Mouse (Mus musculus): ENCODE data around the gene Styxl1. TPM values are rescaled to one million over a fixed set of nuclear protein-coding genes. Genes with fewer than 3 reads are reported as not detected.

Styxl1 gene
- 0.51 TPM for polyA plus RNA-seq (2017; shearing (Covaris generic))

GRCm38 (mm10) chr5:135777796-135778470 is at the start of gene Styxl1:
TSS of gene Styxl1 (minus strand) at chr5:135778385.

GRCm38 (mm10) chr5:135806555-135807262 is 28.5 kb upstream of the Styxl1 start, which contains the start of gene Srrm3:
TSS of gene Srrm3 (plus strand) at chr5:135806890.

GRCm38 (mm10) chr5:135778471-135779445 is 573 bp upstream of the Styxl1 start, which contains the start of gene Mdh2:
TSS of gene Mdh2 (plus strand) at chr5:135778480.

GRCm38 (mm10) chr5:135743741-135744609 is 34.2 kb downstream of the Styxl1 start, which contains the start of gene Tmem120a:
TSS of gene Tmem120a (minus strand) at chr5:135744448.

Other genes starting within 250 kb of the Styxl1 start
- 0.21 TPM for gene Hip1, start 233.3 kb downstream of the Styxl1 start, polyA plus RNA-seq (2017; shearing (Covaris generic))
- not detected for gene Ccl26, start 214.8 kb downstream of the Styxl1 start, polyA plus RNA-seq (2017; shearing (Covaris generic))
- not detected for gene Ccl24, start 205.3 kb downstream of the Styxl1 start, polyA plus RNA-seq (2017; shearing (Covaris generic))
- gene Rhbdd2, start 145.8 kb downstream of the Styxl1 start, polyA plus RNA-seq (2017; shearing (Covaris generic)) = 24.4 TPM
- gene Por, start 108.4 kb downstream of the Styxl1 start, polyA plus RNA-seq (2017; shearing (Covaris generic)) = 147 TPM
- gene Tmem120a, start 33.9 kb downstream of the Styxl1 start, polyA plus RNA-seq (2017; shearing (Covaris generic)) = 33.3 TPM
- gene Mdh2, start 95 bp upstream of the Styxl1 start, polyA plus RNA-seq (2017; shearing (Covaris generic)) = 384 TPM
- gene Srrm3, start 28.5 kb upstream of the Styxl1 start, polyA plus RNA-seq (2017; shearing (Covaris generic)) = 0.34 TPM
- gene Hspb1, start 109.5 kb upstream of the Styxl1 start, polyA plus RNA-seq (2017; shearing (Covaris generic)) = 2.7 TPM
- gene Ywhag, start 156.2 kb upstream of the Styxl1 start, polyA plus RNA-seq (2017; shearing (Covaris generic)) = 51.7 TPM
- gene Ssc4d, start 196.1 kb upstream of the Styxl1 start, polyA plus RNA-seq (2017; shearing (Covaris generic)) = 0.52 TPM
- not detected for gene Zp3, start 201.7 kb upstream of the Styxl1 start, polyA plus RNA-seq (2017; shearing (Covaris generic))
- 32.1 TPM for gene Dtx2, start 216.4 kb upstream of the Styxl1 start, polyA plus RNA-seq (2017; shearing (Covaris generic))